Mouse (Mus musculus): ENCODE measurements around the gene Zfp511. TPM values are rescaled to one million over a fixed set of nuclear protein-coding genes. Genes with fewer than 3 reads are reported as not detected.
A peak's percentile ranks its signal among the peaks of the same experiment; 100 is the strongest.

Zfp511 gene
- polyA plus RNA-seq, 1 experiment from 2014 or later, result 36.8 TPM

- H3K27me3 ChIP-seq (ENCODE audit: insufficient read depth, poor library complexity, severe bottlenecking), result no peaks in the 10 kb centered on the region
- peaks cover 42% of the 10 kb centered on the region for H3K36me3 ChIP-seq
- H3K4me1 ChIP-seq, result no peaks in the 10 kb centered on the region
- no peak for DNase-seq (ENCODE audit: low spot score)
- WGBS, result 97% methylated on average over 17 of the region's 17 CpGs
- no peak overlapping the region for H3K27ac ChIP-seq
- no peaks in the 10 kb centered on the region for H3K9me3 ChIP-seq
- no peak overlapping the region for H3K4me3 ChIP-seq
Measured at GRCm38 (mm10) chr7:140011336-140011735, 24.9 kb upstream of the Zfp511 start.

- no peak overlapping the region for H3K4me3 ChIP-seq
- H3K9me3 ChIP-seq, result no peaks in the 10 kb centered on the region
- H3K36me3 ChIP-seq, result peaks cover 57% of the 10 kb centered on the region
- no peaks in the 10 kb centered on the region for H3K27me3 ChIP-seq (ENCODE audit: insufficient read depth, poor library complexity, severe bottlenecking)
- 96% methylated on average over 12 of the region's 12 CpGs for WGBS
- no peak for DNase-seq (ENCODE audit: low spot score)
- H3K27ac ChIP-seq, result no peak overlapping the region
- peaks cover 10% of the 10 kb centered on the region for H3K4me1 ChIP-seq
Measured at GRCm38 (mm10) chr7:140031771-140032170, 4.4 kb upstream of the Zfp511 start.

- no peak for DNase-seq (ENCODE audit: low spot score)
- Histone ChIP-seq H3K4me1 (peaks cover 15% of the 10 kb centered on the region), H3K36me3 (peaks cover 57% of the 10 kb centered on the region), H3K9me3 (no peaks in the 10 kb centered on the region), H3K27me3 (ENCODE audit: insufficient read depth, poor library complexity, severe bottlenecking) (no peaks in the 10 kb centered on the region), H3K27ac (no peak overlapping the region), H3K4me3 (no peak overlapping the region)
- WGBS, result 92% methylated on average over 10 of the region's 10 CpGs
Measured at GRCm38 (mm10) chr7:140032366-140032765, 3.8 kb upstream of the Zfp511 start.

GRCm38 (mm10) chr7:140033386-140033785 is 2.8 kb upstream of the Zfp511 start:
- Histone ChIP-seq H3K4me3 (no peak overlapping the region), H3K27me3 (ENCODE audit: insufficient read depth, poor library complexity, severe bottlenecking) (no peaks in the 10 kb centered on the region), H3K9me3 (no peaks in the 10 kb centered on the region), H3K4me1 (peaks cover 15% of the 10 kb centered on the region), H3K27ac (no peak overlapping the region), H3K36me3 (peaks cover 50% of the 10 kb centered on the region)
- WGBS, result 93% methylated on average over 9 of the region's 9 CpGs
- no peak for DNase-seq (ENCODE audit: low spot score)

GRCm38 (mm10) chr7:140035456-140035855 is 735 bp upstream of the Zfp511 start:
- Histone ChIP-seq H3K27ac (peak overlapping the region; percentile 97), H3K36me3 (peaks cover 43% of the 10 kb centered on the region), H3K4me1 (peaks cover 15% of the 10 kb centered on the region), H3K9me3 (no peaks in the 10 kb centered on the region), H3K4me3 (peak overlapping the region; percentile 89), H3K27me3 (ENCODE audit: insufficient read depth, poor library complexity, severe bottlenecking) (no peaks in the 10 kb centered on the region)
- DNase-seq (ENCODE audit: low spot score), result no peak
- 27% methylated on average over 7 of the region's 7 CpGs for WGBS

DNA sequence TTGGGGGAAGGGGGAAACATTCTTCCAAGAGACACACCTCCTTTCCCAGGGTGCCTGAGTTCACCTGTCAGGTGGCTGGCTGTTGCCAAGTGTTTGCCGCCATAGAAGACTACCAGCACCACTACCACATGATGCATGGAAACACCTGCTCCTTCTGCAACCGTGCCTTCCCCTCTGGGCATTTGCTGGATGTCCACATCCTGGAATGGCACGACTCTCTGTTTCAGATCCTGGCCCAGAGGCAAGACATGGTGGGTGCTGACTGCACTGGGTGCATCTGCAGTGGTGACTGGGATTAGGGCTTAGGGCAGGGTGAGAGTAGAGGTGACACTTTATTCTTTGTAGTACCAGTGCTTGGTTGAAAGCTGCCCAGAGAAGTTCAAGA is 972 bp downstream of the Zfp511 start:
- H3K4me3 ChIP-seq, result peak overlapping the region; percentile 89
- no peak for DNase-seq (ENCODE audit: low spot score)
- H3K4me1 ChIP-seq, result peaks cover 15% of the 10 kb centered on the region
- no peak overlapping the region for H3K27ac ChIP-seq
- no peaks in the 10 kb centered on the region for H3K27me3 ChIP-seq (ENCODE audit: insufficient read depth, poor library complexity, severe bottlenecking)
- peaks cover 31% of the 10 kb centered on the region for H3K36me3 ChIP-seq
- 59% methylated on average over 3 of the region's 3 CpGs for WGBS
- H3K9me3 ChIP-seq, result no peaks in the 10 kb centered on the region

GRCm38 (mm10) chr7:140042728-140043127 is 6.5 kb downstream of the Zfp511 start:
- WGBS, result 60% methylated on average over 3 of the region's 3 CpGs
- Histone ChIP-seq H3K36me3 (peaks cover 17% of the 10 kb centered on the region), H3K9me3 (no peaks in the 10 kb centered on the region), H3K4me3 (no peak overlapping the region), H3K27ac (no peak overlapping the region), H3K4me1 (peaks cover 3% of the 10 kb centered on the region; the same call in 1 of the 2 replicates), H3K27me3 (ENCODE audit: insufficient read depth, poor library complexity, severe bottlenecking) (peaks cover 47% of the 10 kb centered on the region)
- DNase-seq (ENCODE audit: low spot score), result no peak

- Histone ChIP-seq H3K27me3 (ENCODE audit: insufficient read depth, poor library complexity, severe bottlenecking) (peaks cover 75% of the 10 kb centered on the region), H3K4me1 (peaks cover 24% of the 10 kb centered on the region), H3K36me3 (peaks cover 3% of the 10 kb centered on the region), H3K27ac (no peak overlapping the region), H3K4me3 (no peak overlapping the region), H3K9me3 (no peaks in the 10 kb centered on the region)
- WGBS, result 72% methylated on average over 4 of the region's 4 CpGs
- no peak for DNase-seq (ENCODE audit: low spot score)
Measured at GRCm38 (mm10) chr7:140045546-140045945, 9.4 kb downstream of the Zfp511 start.

DNA sequence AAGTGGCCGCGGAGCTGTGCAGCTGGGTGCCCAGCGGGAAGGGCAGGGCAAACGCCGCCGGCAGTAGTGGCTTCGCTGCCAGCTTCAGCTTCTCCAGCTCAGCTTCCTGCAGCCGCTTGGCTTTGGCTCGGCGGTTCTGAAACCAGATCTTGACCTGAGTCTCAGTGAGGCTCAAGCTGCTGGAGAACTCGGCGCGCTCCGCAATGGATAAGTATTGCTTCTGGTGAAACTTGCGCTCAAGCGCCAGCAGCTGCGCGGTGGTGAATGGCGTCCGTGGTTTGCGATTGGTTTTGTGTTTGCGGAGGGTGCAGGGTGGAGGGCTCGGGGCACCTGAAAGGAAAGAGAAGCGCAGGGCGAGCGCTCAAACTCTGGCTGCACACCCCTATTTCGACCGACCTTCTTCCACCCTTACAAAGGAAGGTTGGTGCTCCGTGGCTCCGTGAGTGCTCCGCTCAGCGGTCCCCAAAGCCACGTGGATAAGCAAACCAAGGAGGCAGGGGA is 11.7 kb downstream of the Zfp511 start:
- no peaks in the 10 kb centered on the region for H3K9me3 ChIP-seq
- peaks cover 98% of the 10 kb centered on the region for H3K27me3 ChIP-seq (ENCODE audit: insufficient read depth, poor library complexity, severe bottlenecking)
- peak overlapping the region; percentile 56 for H3K4me3 ChIP-seq
- H3K27ac ChIP-seq, result no peak overlapping the region
- no peak for DNase-seq (ENCODE audit: low spot score)
- peaks cover 24% of the 10 kb centered on the region for H3K4me1 ChIP-seq
- WGBS, result under 1% methylated on average over 33 of the region's 33 CpGs
- no peaks in the 10 kb centered on the region for H3K36me3 ChIP-seq

GRCm38 (mm10) chr7:140048361-140049114 is 12.3 kb downstream of the Zfp511 start, which contains the start of gene Msx3:
TSS of gene Msx3 (minus strand) at chr7:140049089.
- no peaks in the 10 kb centered on the region for H3K36me3 ChIP-seq
- peak within 1 kb of the TSS; percentile 56 for H3K4me3 ChIP-seq
- no peak within 1 kb of the TSS for H3K27ac ChIP-seq
- peaks cover 100% of the 10 kb centered on the region for H3K27me3 ChIP-seq (ENCODE audit: insufficient read depth, poor library complexity, severe bottlenecking)
- no peaks in the 10 kb centered on the region for H3K9me3 ChIP-seq
- no peak for DNase-seq (ENCODE audit: low spot score)
- peaks cover 24% of the 10 kb centered on the region for H3K4me1 ChIP-seq
- 1% methylated on average over 56 of the region's 56 CpGs for WGBS

DNA sequence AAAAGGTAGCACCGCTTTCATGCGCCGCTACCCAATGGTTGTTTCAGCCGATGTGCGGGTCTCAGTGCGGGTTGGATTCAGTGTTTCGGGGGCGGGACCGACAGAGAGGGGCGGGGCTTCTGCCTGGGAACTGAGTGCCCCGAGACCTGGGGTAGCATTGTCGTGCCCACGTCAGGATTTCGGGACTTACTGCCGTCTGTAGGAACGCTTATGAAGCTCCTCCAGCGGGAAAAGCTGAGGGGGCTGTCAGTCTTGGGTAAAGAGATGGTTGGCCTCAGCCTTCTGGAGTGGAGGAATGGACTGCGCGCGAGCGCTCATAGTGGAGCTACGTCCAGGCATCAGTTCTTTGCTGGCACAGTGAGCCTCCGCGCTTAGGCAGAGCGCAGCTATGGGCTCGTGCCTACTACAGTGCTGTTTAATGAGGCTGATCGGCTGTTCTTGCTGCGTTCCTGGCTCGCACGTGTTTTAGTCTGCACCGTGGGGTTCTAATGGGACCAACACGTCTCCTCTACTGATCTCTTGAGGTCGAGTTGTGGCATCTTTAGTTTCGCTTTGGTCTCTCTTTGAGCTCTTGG is 13.0 kb downstream of the Zfp511 start:
- WGBS, result 1% methylated on average over 34 of the region's 34 CpGs
- peak overlapping the region; percentile 56 for H3K4me3 ChIP-seq
- peaks cover 24% of the 10 kb centered on the region for H3K4me1 ChIP-seq

DNA sequence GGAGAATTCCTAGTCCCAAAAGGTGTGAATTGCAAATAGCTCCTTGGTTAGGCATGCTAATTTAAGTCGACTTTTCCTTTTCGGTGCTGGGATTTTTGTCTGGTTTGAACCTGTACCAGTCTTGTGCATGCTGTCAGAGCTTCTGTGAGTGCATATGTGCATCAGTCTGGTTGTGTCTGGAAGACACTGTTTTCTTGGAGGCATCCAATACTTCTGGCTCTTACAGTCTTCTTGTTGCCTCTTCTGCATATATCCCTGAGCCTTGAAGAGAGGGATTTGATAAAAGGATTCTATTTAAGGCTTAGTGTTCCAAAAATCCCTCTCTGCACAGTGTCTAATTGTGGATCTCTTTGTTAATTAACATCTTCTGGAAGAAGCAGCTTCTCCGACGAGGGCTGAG is 17.9 kb downstream of the Zfp511 start:
- WGBS, result 67% methylated on average over 4 of the region's 4 CpGs
- no peak for DNase-seq (ENCODE audit: low spot score)
- H3K27me3 ChIP-seq (ENCODE audit: insufficient read depth, poor library complexity, severe bottlenecking), result peaks cover 100% of the 10 kb centered on the region
- H3K27ac ChIP-seq, result no peak overlapping the region
- no peaks in the 10 kb centered on the region for H3K36me3 ChIP-seq
- H3K9me3 ChIP-seq, result no peaks in the 10 kb centered on the region
- peaks cover 16% of the 10 kb centered on the region for H3K4me1 ChIP-seq
- H3K4me3 ChIP-seq, result no peak overlapping the region

More for the DNA sequence above, 13.0 kb downstream of the Zfp511 start:
- no peak for DNase-seq (ENCODE audit: low spot score)
- H3K9me3 ChIP-seq, result no peaks in the 10 kb centered on the region
- H3K27ac ChIP-seq, result no peak overlapping the region
- H3K36me3 ChIP-seq, result no peaks in the 10 kb centered on the region
- H3K27me3 ChIP-seq (ENCODE audit: insufficient read depth, poor library complexity, severe bottlenecking), result peaks cover 100% of the 10 kb centered on the region
